Mouse (Mus musculus) MEL (cell line): Measurements from ENCODE around the gene Nr6a1. TPM values are rescaled to one million over a fixed set of nuclear protein-coding genes. Genes with fewer than 3 reads are reported as not detected.

ENCODE experiments used
- DNase-seq: peaks from one replicate; pipeline ENCODE4 v3.0.0; 2011; ENCODE audit warnings: low read depth, low spot score
- H3K27ac ChIP-seq: 2 replicates; pipeline ENCODE4 v1.5.1; 2012; ENCODE audit warnings: low read depth, mild to moderate bottlenecking, control low read depth, low read length, moderate library complexity; ENCODE audit not compliant: control insufficient read depth
- H3K27me3 ChIP-seq, 2 experiments: fragments of 150-350 bp in 1 of 2; sonication (generic) in 1 of 2; 2 replicates each; pipeline ENCODE4 v1.6.1; 2012; ENCODE audit warnings: low read length in 2 of 2, mild to moderate bottlenecking in 2 of 2, improper control_type of control experiment in 1 of 2, moderate library complexity in 1 of 2; ENCODE audit not compliant: insufficient read depth in 2 of 2, control insufficient read depth in 1 of 2
- H3K36me3 ChIP-seq, 2 experiments: 2 replicates each; pipeline ENCODE4 v1.6.1; 2012 to 2014; ENCODE audit warnings: low read length in 2 of 2, improper control_type of control experiment in 1 of 2, inconsistent platforms in 1 of 2, mild to moderate bottlenecking in 1 of 2; ENCODE audit not compliant: insufficient read depth in 2 of 2, control insufficient read depth in 1 of 2
- H3K4me1 ChIP-seq, 2 experiments: fragments of 150-350 bp in 1 of 2; sonication (generic) in 1 of 2; 2 replicates each; pipeline ENCODE4 v1.6.1; 2012; ENCODE audit warnings: low read length in 2 of 2, improper control_type of control experiment in 1 of 2, mild to moderate bottlenecking in 1 of 2; ENCODE audit not compliant: insufficient read depth in 2 of 2, control insufficient read depth in 1 of 2
- H3K4me3 ChIP-seq, 2 experiments: fragments of 150-350 bp in 1 of 2; sonication (generic) in 1 of 2; 2 replicates each; pipeline ENCODE4 v1.5.1; 2012; ENCODE audit warnings: low read depth in 2 of 2, low read length in 2 of 2, mild to moderate bottlenecking in 2 of 2, moderate library complexity in 2 of 2, control low read depth in 1 of 2, improper control_type of control experiment in 1 of 2; ENCODE audit not compliant: control insufficient read depth in 1 of 2, insufficient read depth in 1 of 2
- H3K79me2 ChIP-seq: 2 replicates; pipeline ENCODE4 v1.6.1; 2012; ENCODE audit warnings: mild to moderate bottlenecking, low read length, moderate library complexity; ENCODE audit not compliant: control insufficient read depth, poor library complexity, insufficient read depth
- H3K9ac ChIP-seq: 2 replicates; pipeline ENCODE4 v1.6.1; 2012; ENCODE audit warnings: low read depth, mild to moderate bottlenecking, control low read depth, low read length, moderate library complexity; ENCODE audit not compliant: control insufficient read depth, poor library complexity, severe bottlenecking
- H3K9me3 ChIP-seq: fragments of 150-350 bp; sonication (generic); replicated peaks from 2 replicates; pipeline ENCODE4 v1.6.1; 2012; ENCODE audit warnings: mild to moderate bottlenecking, low read length, improper control_type of control experiment, moderate library complexity; ENCODE audit not compliant: insufficient read depth
- CHD2 ChIP-seq: IDR thresholded peaks from 2 replicates; pipeline ENCODE4 v1.6.1; 2011; ENCODE audit warnings: low read length, improper control_type of control experiment
- E2F4 ChIP-seq: IDR thresholded peaks from 2 replicates; pipeline ENCODE4 v1.6.1; 2011; ENCODE audit warnings: low read depth, low read length, improper control_type of control experiment, borderline replicate concordance
- EP300 ChIP-seq, 2 experiments: IDR thresholded peaks; 2 replicates each; pipeline ENCODE4 v1.6.1; 2011; ENCODE audit warnings: improper control_type of control experiment in 2 of 2, low read length in 2 of 2, low read depth in 1 of 2, mild to moderate bottlenecking in 1 of 2
- ETS1 ChIP-seq: IDR thresholded peaks from 2 replicates; pipeline ENCODE4 v1.6.1; 2012; ENCODE audit warnings: low read depth, mild to moderate bottlenecking, inconsistent platforms, low read length, improper control_type of control experiment, moderate library complexity
- GABPA ChIP-seq: IDR thresholded peaks from 2 replicates; pipeline ENCODE4 v1.6.1; 2012; ENCODE audit warnings: low read depth, mild to moderate bottlenecking, inconsistent platforms, low read length, improper control_type of control experiment, moderate library complexity
- KAT2A ChIP-seq: conservative IDR thresholded peaks from 2 replicates; pipeline ENCODE4 v1.6.1; 2012; ENCODE audit warnings: low read depth, low read length, improper control_type of control experiment, inconsistent platforms
- MAFK ChIP-seq: IDR thresholded peaks from 2 replicates; pipeline ENCODE4 v1.6.1; 2011; ENCODE audit warnings: low read depth, mild to moderate bottlenecking, low read length, improper control_type of control experiment, borderline replicate concordance
- MAZ ChIP-seq: IDR thresholded peaks from 2 replicates; pipeline ENCODE4 v1.6.1; 2012; ENCODE audit warnings: low read depth, mild to moderate bottlenecking, inconsistent platforms, low read length, improper control_type of control experiment
- MEF2A ChIP-seq: IDR thresholded peaks from 2 replicates; pipeline ENCODE4 v1.6.1; 2014; ENCODE audit warnings: low read depth, mild to moderate bottlenecking, inconsistent platforms, low read length, improper control_type of control experiment; ENCODE audit not compliant: poor library complexity, insufficient replicate concordance, severe bottlenecking; ENCODE audit errors: extremely low read depth
- MYB ChIP-seq: IDR thresholded peaks from 2 replicates; pipeline ENCODE4 v1.6.1; 2011; ENCODE audit warnings: mild to moderate bottlenecking, low read depth, low read length, improper control_type of control experiment
- NRF1 ChIP-seq: IDR thresholded peaks from 2 replicates; pipeline ENCODE4 v1.6.1; 2014; ENCODE audit warnings: low read depth, mild to moderate bottlenecking, inconsistent platforms, low read length, improper control_type of control experiment, moderate library complexity; ENCODE audit not compliant: poor library complexity, insufficient read depth, severe bottlenecking
- POLR2AphosphoS2 ChIP-seq: IDR thresholded peaks from 2 replicates; pipeline ENCODE4 v1.6.1; 2011; ENCODE audit warnings: low read length, improper control_type of control experiment
- RAD21 ChIP-seq: IDR thresholded peaks from 2 replicates; pipeline ENCODE4 v1.6.1; 2011; ENCODE audit warnings: mild to moderate bottlenecking, low read depth, low read length, improper control_type of control experiment
- RCOR1 ChIP-seq: IDR thresholded peaks from 2 replicates; pipeline ENCODE4 v1.6.1; 2012; ENCODE audit warnings: low read depth, mild to moderate bottlenecking, inconsistent platforms, low read length, improper control_type of control experiment
- ZC3H11A ChIP-seq: IDR thresholded peaks from 2 replicates; pipeline ENCODE4 v1.6.1; 2012; ENCODE audit warnings: low read depth, mild to moderate bottlenecking, inconsistent platforms, low read length, improper control_type of control experiment
- ZKSCAN1 ChIP-seq: IDR thresholded peaks from 2 replicates; pipeline ENCODE4 v1.6.1; 2012; ENCODE audit warnings: low read depth, mild to moderate bottlenecking, inconsistent platforms, low read length, improper control_type of control experiment, moderate library complexity
- polyA plus RNA-seq, 2 experiments: library from polyadenylated mRNA; stranded (reverse) in 1 of 2; unstranded in 1 of 2; fragments of >175 nt in 1 of 2; fragments of >200 nt in 1 of 2; gene quantifications; 2 replicates each; pipeline versions ENCODE4 v1.2.1 to v1.2.4; 2012; ENCODE audit warnings: low replicate concordance in 2 of 2, low read depth in 1 of 2; ENCODE audit not compliant: insufficient read length in 2 of 2, insufficient read depth in 1 of 2, missing spikeins in 1 of 2
- total RNA-seq: library from RNA; depleted of rRNA; stranded (reverse); fragments of 300-350 nt; gene quantifications from 2 replicates; pipeline ENCODE4 v1.2.3, GENCODE M21; 2012

Nr6a1 gene
- total and polyA plus RNA-seq, 3 experiments, result 5.0 to 22.8 (median 10.2) TPM

- DNase-seq, result no peak
- no peaks in the 10 kb centered on the region for H3K27me3 ChIP-seq
- H3K4me1 ChIP-seq, result peaks cover 11 to 19% of the 10 kb centered on the region in 2 experiments
Observed at GRCm38 (mm10) chr2:38785113-38785512, 142.4 kb downstream of the Nr6a1 start.

DNA sequence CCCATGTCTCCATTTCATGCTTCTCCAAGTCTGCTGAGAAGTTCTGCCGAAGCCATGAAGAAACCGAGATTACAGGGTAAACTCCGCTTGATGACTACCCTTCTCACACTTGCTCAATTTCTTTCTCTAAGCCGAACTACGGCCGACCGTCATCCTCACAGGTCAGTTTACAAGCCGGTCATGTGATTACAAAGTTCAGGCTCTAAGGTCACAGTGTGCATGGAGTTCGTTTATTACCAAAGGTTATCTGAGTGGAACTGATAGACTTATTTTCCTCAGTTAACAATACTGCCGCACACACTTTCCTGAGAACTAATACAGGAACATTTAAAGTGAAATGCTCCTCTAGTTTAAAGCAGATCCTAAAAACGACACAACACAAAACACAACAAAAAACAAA is 143.1 kb downstream of the Nr6a1 start:
- H3K4me1 ChIP-seq, result peaks cover 13 to 22% of the 10 kb centered on the region in 2 experiments
- no peak for DNase-seq
- peaks cover 0 to 24% of the 10 kb centered on the region in 2 experiments; a peak in 2 of 4 replicates for H3K36me3 ChIP-seq
- TF ChIP-seq RAD21 (no peak), ZC3H11A (no peak), KAT2A (no peak), E2F4 (no peak), MYB (no peak), ETS1 (no peak)
- H3K4me3 ChIP-seq, result no peak overlapping the region
- no peaks in the 10 kb centered on the region for H3K9me3 ChIP-seq
- H3K9ac ChIP-seq, result no peak overlapping the region
- H3K27ac ChIP-seq, result no peak overlapping the region
- H3K79me2 ChIP-seq, result no peaks in the 10 kb centered on the region
- no peaks in the 10 kb centered on the region for H3K27me3 ChIP-seq

More at GRCm38 (mm10) chr2:38785113-38785512, 142.4 kb downstream of the Nr6a1 start:
- no peak overlapping the region for H3K9ac ChIP-seq
- H3K9me3 ChIP-seq, result no peaks in the 10 kb centered on the region
- H3K4me3 ChIP-seq, result no peak overlapping the region
- no peaks in the 10 kb centered on the region for H3K79me2 ChIP-seq
- H3K36me3 ChIP-seq, result peaks cover 0 to 17% of the 10 kb centered on the region in 2 experiments; a peak in 2 of 4 replicates
- no peak overlapping the region for H3K27ac ChIP-seq
- no peak for TF ChIP-seq RCOR1
- no peak for TF ChIP-seq MAFK
- no peak for TF ChIP-seq NRF1
- no peak for TF ChIP-seq EP300 (IDR thresholded peaks at IDR 0.05; ENCODE audit: low read depth in 1 of 2, low read length in 2 of 2)
- no peak for TF ChIP-seq E2F4
- no peak for TF ChIP-seq MEF2A
- no peak for TF ChIP-seq GABPA
- no peak for TF ChIP-seq MAZ

- DNase-seq, result no peak
- H3K27ac ChIP-seq, result no peak overlapping the region
Observed at GRCm38 (mm10) chr2:38783364-38783763, 144.1 kb downstream of the Nr6a1 start.

More at GRCm38 (mm10) chr2:38783364-38783763, 144.1 kb downstream of the Nr6a1 start:
- Histone ChIP-seq H3K4me3 (no peak overlapping the region), H3K27me3 (no peaks in the 10 kb centered on the region), H3K79me2 (no peaks in the 10 kb centered on the region), H3K9me3 (no peaks in the 10 kb centered on the region), H3K36me3 (peaks cover 0 to 30% of the 10 kb centered on the region in 2 experiments; a peak in 2 of 4 replicates), H3K9ac (no peak overlapping the region), H3K4me1 (peaks cover 13 to 22% of the 10 kb centered on the region in 2 experiments)
- TF ChIP-seq ZKSCAN1 (no peak), CHD2 (no peak), MEF2A (no peak), POLR2AphosphoS2 (no peak)
